Mouse (Mus musculus): ENCODE results near the gene Ppid. TPM values are rescaled to one million over a fixed set of nuclear protein-coding genes. Genes with fewer than 3 reads are reported as not detected.

The Ppid gene
- polyA plus RNA-seq, 1 experiment from 2014 or later, result 141 TPM

- no peak overlapping the region for H3K9ac ChIP-seq
- no peak overlapping the region for H3K4me2 ChIP-seq
- 0 out of 2 replicates have a peak overlapping the region, but pooled peaks have one; percentile 31 for H3K27ac ChIP-seq
- H3K9me3 ChIP-seq, result no peaks in the 10 kb centered on the region
- H3K27me3 ChIP-seq (replicated peaks), result no peaks in the 10 kb centered on the region
- H3K4me3 ChIP-seq, result no peak overlapping the region
- ATAC-seq (replicated peaks), result peak; percentile 79
- peaks cover 4% of the 10 kb centered on the region; the same call in 1 of the 2 replicates for H3K4me1 ChIP-seq
- 19% methylated on average over 10 of the region's 10 CpGs for WGBS
- H3K36me3 ChIP-seq (replicated peaks), result no peaks in the 10 kb centered on the region
Measured at GRCm38 (mm10) chr3:79575576-79576467, 15.3 kb upstream of the Ppid start.

GRCm38 (mm10) chr3:79576468-79576816, 14.7 kb upstream of the Ppid start:
- ATAC-seq (replicated peaks), result peak; percentile 28; the same call in 1 of the 2 replicates
- Histone ChIP-seq H3K9ac (no peak overlapping the region), H3K27ac (0 out of 2 replicates have a peak overlapping the region, but pooled peaks have one; percentile 29), H3K4me2 (no peak overlapping the region), H3K4me3 (no peak overlapping the region), H3K36me3 (replicated peaks) (no peaks in the 10 kb centered on the region), H3K9me3 (no peaks in the 10 kb centered on the region), H3K27me3 (replicated peaks) (no peaks in the 10 kb centered on the region), H3K4me1 (peaks cover 4% of the 10 kb centered on the region; the same call in 1 of the 2 replicates)
- 13% methylated on average over 3 of the region's 3 CpGs for WGBS

- H3K9ac ChIP-seq, result no peak overlapping the region
- no peak overlapping the region for H3K27ac ChIP-seq
- no peak overlapping the region for H3K4me3 ChIP-seq
- ATAC-seq (replicated peaks), result peak; percentile 27; the same call in 1 of the 2 replicates
- H3K4me1 ChIP-seq, result peaks cover 4% of the 10 kb centered on the region; the same call in 1 of the 2 replicates
- WGBS, result 24% methylated on average over 5 of the region's 5 CpGs
- no peak overlapping the region for H3K4me2 ChIP-seq
- H3K36me3 ChIP-seq (replicated peaks), result no peaks in the 10 kb centered on the region
- H3K27me3 ChIP-seq (replicated peaks), result no peaks in the 10 kb centered on the region
- H3K9me3 ChIP-seq, result no peaks in the 10 kb centered on the region
Measured at GRCm38 (mm10) chr3:79576865-79577264, 14.3 kb upstream of the Ppid start.

GRCm38 (mm10) chr3:79577606-79578005, 13.5 kb upstream of the Ppid start:
- Histone ChIP-seq H3K4me3 (no peak overlapping the region), H3K27me3 (replicated peaks) (no peaks in the 10 kb centered on the region), H3K4me1 (peaks cover 4% of the 10 kb centered on the region; the same call in 1 of the 2 replicates), H3K27ac (no peak overlapping the region), H3K9me3 (no peaks in the 10 kb centered on the region), H3K36me3 (replicated peaks) (no peaks in the 10 kb centered on the region), H3K9ac (no peak overlapping the region), H3K4me2 (no peak overlapping the region)
- no peak for ATAC-seq (replicated peaks)
- 93% methylated on average over 6 of the region's 6 CpGs for WGBS

- WGBS, result 73% methylated on average over 6 of the region's 6 CpGs
Measured at GRCm38 (mm10) chr3:79578164-79578563, 13.0 kb upstream of the Ppid start.

GRCm38 (mm10) chr3:79579891-79580575, 11.1 kb upstream of the Ppid start:
- Histone ChIP-seq H3K27me3 (replicated peaks) (no peaks in the 10 kb centered on the region), H3K9me3 (no peaks in the 10 kb centered on the region), H3K9ac (no peak overlapping the region), H3K4me1 (peaks cover 4% of the 10 kb centered on the region; the same call in 1 of the 2 replicates), H3K4me2 (no peak overlapping the region), H3K4me3 (no peak overlapping the region), H3K36me3 (replicated peaks) (no peaks in the 10 kb centered on the region), H3K27ac (no peak overlapping the region)
- 82% methylated on average over 5 of the region's 5 CpGs for WGBS
- no peak for ATAC-seq (replicated peaks)

More at GRCm38 (mm10) chr3:79578164-79578563, 13.0 kb upstream of the Ppid start:
- H3K4me3 ChIP-seq, result no peak overlapping the region
- no peak overlapping the region for H3K27ac ChIP-seq
- ATAC-seq (replicated peaks), result no peak
- H3K4me2 ChIP-seq, result no peak overlapping the region
- no peak overlapping the region for H3K9ac ChIP-seq
- H3K9me3 ChIP-seq, result no peaks in the 10 kb centered on the region
- no peaks in the 10 kb centered on the region for H3K36me3 ChIP-seq (replicated peaks)
- no peaks in the 10 kb centered on the region for H3K27me3 ChIP-seq (replicated peaks)
- H3K4me1 ChIP-seq, result peaks cover 4% of the 10 kb centered on the region; the same call in 1 of the 2 replicates

GRCm38 (mm10) chr3:79586804-79587203, 4.3 kb upstream of the Ppid start:
- H3K4me1 ChIP-seq, result peaks cover 8% of the 10 kb centered on the region
- H3K27ac ChIP-seq, result no peak overlapping the region
- H3K36me3 ChIP-seq (replicated peaks), result no peaks in the 10 kb centered on the region
- no peaks in the 10 kb centered on the region for H3K9me3 ChIP-seq
- no peak overlapping the region for H3K4me3 ChIP-seq
- no peak overlapping the region for H3K4me2 ChIP-seq
- H3K9ac ChIP-seq, result no peak overlapping the region
- 4% methylated on average over 6 of the region's 6 CpGs for WGBS
- H3K27me3 ChIP-seq (replicated peaks), result no peaks in the 10 kb centered on the region
- ATAC-seq (replicated peaks), result peak; percentile 76

GRCm38 (mm10) chr3:79589671-79590070, 1.5 kb upstream of the Ppid start:
- Histone ChIP-seq H3K9me3 (no peaks in the 10 kb centered on the region), H3K36me3 (replicated peaks) (no peaks in the 10 kb centered on the region), H3K27me3 (replicated peaks) (no peaks in the 10 kb centered on the region), H3K27ac (no peak overlapping the region), H3K4me2 (no peak overlapping the region), H3K9ac (no peak overlapping the region), H3K4me1 (peaks cover 19% of the 10 kb centered on the region), H3K4me3 (no peak overlapping the region)
- no peak for ATAC-seq (replicated peaks)
- WGBS, result 90% methylated on average over 2 of the region's 2 CpGs

GRCm38 (mm10) chr3:79591793-79592471, 790 bp downstream of the Ppid start:
- ATAC-seq (replicated peaks), result peak; percentile 53
- Histone ChIP-seq H3K27me3 (replicated peaks) (no peaks in the 10 kb centered on the region), H3K4me2 (peak overlapping the region; percentile 86), H3K36me3 (replicated peaks) (peaks cover 10% of the 10 kb centered on the region), H3K27ac (peak overlapping the region; percentile 79), H3K4me3 (peak overlapping the region; percentile 97), H3K9me3 (no peaks in the 10 kb centered on the region), H3K4me1 (peaks cover 18% of the 10 kb centered on the region), H3K9ac (peak overlapping the region; percentile 84)
- 6% methylated on average over 15 of the region's 15 CpGs for WGBS

GRCm38 (mm10) chr3:79595468-79595867, 4.3 kb downstream of the Ppid start:
- Histone ChIP-seq H3K36me3 (replicated peaks) (peaks cover 34% of the 10 kb centered on the region), H3K9ac (no peak overlapping the region)
- WGBS, result 93% methylated on average over 7 of the region's 7 CpGs

GRCm38 (mm10) chr3:79609886-79610285, 18.7 kb downstream of the Ppid start:
- H3K9ac ChIP-seq, result no peak overlapping the region
- H3K4me3 ChIP-seq, result no peak overlapping the region
- H3K4me2 ChIP-seq, result no peak overlapping the region
- H3K36me3 ChIP-seq (replicated peaks), result peaks cover 42% of the 10 kb centered on the region
- no peak overlapping the region for H3K27ac ChIP-seq
- 93% methylated on average over 2 of the region's 2 CpGs for WGBS
- ATAC-seq (replicated peaks), result no peak
- H3K4me1 ChIP-seq, result no peaks in the 10 kb centered on the region
- H3K9me3 ChIP-seq, result no peaks in the 10 kb centered on the region
- H3K27me3 ChIP-seq (replicated peaks), result no peaks in the 10 kb centered on the region

More at GRCm38 (mm10) chr3:79595468-79595867, 4.3 kb downstream of the Ppid start:
- ATAC-seq (replicated peaks), result no peak
- Histone ChIP-seq H3K27ac (no peak overlapping the region), H3K4me1 (peaks cover 17% of the 10 kb centered on the region), H3K4me3 (no peak overlapping the region), H3K27me3 (replicated peaks) (no peaks in the 10 kb centered on the region), H3K4me2 (no peak overlapping the region), H3K9me3 (no peaks in the 10 kb centered on the region)

Measured in midbrain, embryonic 15.5 days (tissue).